Mouse (Mus musculus): ENCODE data around the gene Atxn7l2. TPM values are rescaled to one million over a fixed set of nuclear protein-coding genes. Genes with fewer than 3 reads are reported as not detected.

Gene Atxn7l2
- polyA plus RNA-seq, 1 experiment from 2014 or later: 8.9 TPM

- H3K4me1 ChIP-seq (replicated peaks): peaks cover 40% of the 10 kb centered on the region
- WGBS: 61% methylated on average over 9 of the region's 9 CpGs
Measured at GRCm38 (mm10) chr3:108188716-108189490, 21.8 kb downstream of the Atxn7l2 start.

DNA sequence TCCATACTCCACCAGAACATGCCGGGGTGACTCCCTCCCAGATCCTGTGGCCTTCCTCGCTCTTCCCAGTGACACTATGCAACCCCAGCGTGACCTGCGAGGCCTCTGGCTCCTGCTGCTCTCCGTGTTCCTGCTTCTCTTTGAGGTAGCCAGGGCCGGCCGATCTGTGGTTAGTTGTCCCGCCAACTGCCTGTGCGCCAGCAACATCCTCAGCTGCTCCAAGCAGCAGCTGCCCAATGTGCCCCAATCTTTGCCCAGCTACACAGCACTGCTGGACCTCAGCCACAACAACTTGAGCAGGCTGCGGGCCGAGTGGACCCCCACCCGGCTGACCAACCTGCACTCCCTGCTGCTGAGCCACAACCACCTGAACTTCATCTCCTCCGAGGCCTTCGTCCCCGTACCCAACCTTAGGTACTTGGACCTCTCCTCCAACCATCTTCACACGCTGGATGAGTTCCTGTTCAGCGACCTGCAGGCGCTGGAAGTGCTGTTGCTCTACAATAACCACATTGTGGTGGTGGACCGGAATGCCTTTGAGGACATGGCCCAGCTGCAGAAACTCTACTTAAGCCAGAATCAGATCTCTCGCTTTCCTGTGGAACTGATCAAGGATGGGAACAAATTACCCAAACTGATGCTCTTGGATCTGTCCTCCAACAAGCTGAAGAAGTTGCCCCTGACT, 23.5 kb downstream of the Atxn7l2 start:
- WGBS: 66% methylated on average over 20 of the region's 20 CpGs
- no peak overlapping the region for H3K27ac ChIP-seq (ENCODE audit: poor library complexity, severe bottlenecking)
- no peaks in the 10 kb centered on the region for H3K9me3 ChIP-seq (replicated peaks)
- peak overlapping the region; percentile 96 for H3K4me3 ChIP-seq
- H3K4me1 ChIP-seq (replicated peaks): peaks cover 31% of the 10 kb centered on the region
- H3K36me3 ChIP-seq: 0 out of 2 replicates have a peak, but pooled peaks cover 3% of the 10 kb centered on the region
- peak overlapping the region; percentile 93; the same call in 1 of the 2 replicates for H3K9ac ChIP-seq
- H3K4me2 ChIP-seq: peak overlapping the region; percentile 100
- peaks cover 28% of the 10 kb centered on the region for H3K27me3 ChIP-seq (replicated peaks)
- ATAC-seq (ENCODE audit: insufficient number of reproducible peaks, low FRiP score): no peak

More at GRCm38 (mm10) chr3:108188716-108189490, 21.8 kb downstream of the Atxn7l2 start:
- H3K4me2 ChIP-seq: no peak overlapping the region
- no peak for ATAC-seq (ENCODE audit: insufficient number of reproducible peaks, low FRiP score)
- no peaks in the 10 kb centered on the region for H3K9me3 ChIP-seq (replicated peaks)
- H3K27ac ChIP-seq (ENCODE audit: poor library complexity, severe bottlenecking): no peak overlapping the region
- no peak overlapping the region for H3K4me3 ChIP-seq
- no peak overlapping the region for H3K9ac ChIP-seq
- H3K27me3 ChIP-seq (replicated peaks): peaks cover 26% of the 10 kb centered on the region
- H3K36me3 ChIP-seq: 0 out of 2 replicates have a peak, but pooled peaks cover 3% of the 10 kb centered on the region

DNA sequence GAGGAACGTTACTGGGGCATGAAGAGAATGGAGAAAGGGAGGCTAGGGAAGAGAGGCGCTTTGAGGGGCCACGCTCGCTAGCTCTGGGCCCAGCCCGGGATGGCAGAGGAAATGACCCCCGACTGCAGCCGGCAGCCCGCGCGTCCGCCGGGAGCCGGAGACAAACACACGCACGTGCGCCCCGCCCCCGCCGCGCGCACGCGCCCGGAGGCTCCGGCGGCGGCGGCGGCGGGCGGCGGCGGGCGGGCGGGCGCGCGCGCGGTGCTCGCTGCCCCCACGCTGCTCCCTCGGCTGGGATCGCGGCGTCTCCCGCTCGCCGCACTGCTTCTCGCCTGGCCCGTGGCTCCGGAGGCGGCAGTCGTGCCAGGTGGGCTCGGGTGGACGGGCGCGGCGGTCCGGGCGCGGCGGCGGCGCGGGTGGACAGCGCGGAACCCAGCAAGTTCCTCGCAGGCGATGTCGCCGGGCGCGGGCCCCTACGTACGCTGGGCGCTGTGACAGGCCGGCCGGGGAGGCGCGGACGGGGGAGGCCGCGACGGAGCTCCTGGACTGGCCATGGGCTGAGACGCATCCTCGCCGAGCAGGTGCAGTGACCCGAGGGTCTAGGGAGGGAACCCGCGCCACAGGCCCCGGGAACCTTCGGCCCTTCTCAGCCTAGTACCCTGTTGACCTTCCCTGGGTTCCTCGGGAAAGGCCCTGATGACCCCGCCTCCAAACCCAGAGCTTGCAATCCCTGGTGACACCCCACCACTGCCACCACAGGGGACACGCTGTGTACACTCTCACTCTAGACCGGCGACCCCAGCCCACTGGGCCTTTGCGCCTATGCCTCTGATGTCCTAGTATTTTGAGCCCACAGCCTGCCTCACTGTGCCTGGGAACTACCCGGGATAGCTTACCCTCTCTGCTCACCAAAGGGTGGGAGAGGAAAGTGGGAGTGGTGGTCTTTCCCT, 24.4 kb downstream of the Atxn7l2 start, which contains the start of gene Amigo1:
Gene Amigo1 (plus strand): TSS at position 238 of the 950 bp plus-strand sequence.
- no peak within 1 kb of the TSS for H3K27ac ChIP-seq (ENCODE audit: poor library complexity, severe bottlenecking)
- H3K4me3 ChIP-seq: peak within 1 kb of the TSS; percentile 96
- peak within 1 kb of the TSS; percentile 93 for H3K9ac ChIP-seq
- peaks cover 27% of the 10 kb centered on the region for H3K4me1 ChIP-seq (replicated peaks)
- peak; percentile 74 for ATAC-seq (ENCODE audit: insufficient number of reproducible peaks, low FRiP score)
- H3K36me3 ChIP-seq: 0 out of 2 replicates have a peak, but pooled peaks cover 3% of the 10 kb centered on the region
- H3K9me3 ChIP-seq (replicated peaks): no peaks in the 10 kb centered on the region
- 2% methylated on average over 87 of the region's 100 CpGs for WGBS
- H3K4me2 ChIP-seq: peak within 1 kb of the TSS; percentile 100
- H3K27me3 ChIP-seq (replicated peaks): peaks cover 28% of the 10 kb centered on the region

- no peak overlapping the region for H3K27ac ChIP-seq (ENCODE audit: poor library complexity, severe bottlenecking)
- peak overlapping the region; percentile 100 for H3K4me2 ChIP-seq
- peaks cover 28% of the 10 kb centered on the region for H3K27me3 ChIP-seq (replicated peaks)
- H3K9me3 ChIP-seq (replicated peaks): no peaks in the 10 kb centered on the region
- peak overlapping the region; percentile 93 for H3K9ac ChIP-seq
- 3% methylated on average over 16 of the region's 16 CpGs for WGBS
- 0 out of 2 replicates have a peak, but pooled peaks cover 3% of the 10 kb centered on the region for H3K36me3 ChIP-seq
- peaks cover 23% of the 10 kb centered on the region for H3K4me1 ChIP-seq (replicated peaks)
- ATAC-seq (ENCODE audit: insufficient number of reproducible peaks, low FRiP score): no peak
- peak overlapping the region; percentile 96 for H3K4me3 ChIP-seq
Measured at GRCm38 (mm10) chr3:108185460-108186097, 25.2 kb downstream of the Atxn7l2 start.

- H3K4me3 ChIP-seq: no peak overlapping the region
- 56% methylated on average over 3 of the region's 3 CpGs for WGBS
- H3K27ac ChIP-seq (ENCODE audit: poor library complexity, severe bottlenecking): no peak overlapping the region
- no peak for ATAC-seq (ENCODE audit: insufficient number of reproducible peaks, low FRiP score)
- no peak overlapping the region for H3K4me2 ChIP-seq
- H3K9ac ChIP-seq: no peak overlapping the region
- H3K9me3 ChIP-seq (replicated peaks): no peaks in the 10 kb centered on the region
- peaks cover 17% of the 10 kb centered on the region for H3K4me1 ChIP-seq (replicated peaks)
- H3K27me3 ChIP-seq (replicated peaks): peaks cover 28% of the 10 kb centered on the region
- H3K36me3 ChIP-seq: 0 out of 2 replicates have a peak, but pooled peaks cover 3% of the 10 kb centered on the region
Measured at GRCm38 (mm10) chr3:108184742-108185141, 26.0 kb downstream of the Atxn7l2 start.

GRCm38 (mm10) chr3:108180514-108180913, 30.2 kb downstream of the Atxn7l2 start:
- Histone ChIP-seq H3K4me1 (replicated peaks) (0 out of 2 replicates have a peak, but pooled peaks cover 2% of the 10 kb centered on the region), H3K27ac (ENCODE audit: poor library complexity, severe bottlenecking) (no peak overlapping the region), H3K36me3 (no peaks in the 10 kb centered on the region), H3K9ac (no peak overlapping the region), H3K4me2 (no peak overlapping the region), H3K9me3 (replicated peaks) (no peaks in the 10 kb centered on the region), H3K27me3 (replicated peaks) (peaks cover 15% of the 10 kb centered on the region), H3K4me3 (no peak overlapping the region)
- WGBS: 51% methylated on average over 2 of the region's 2 CpGs
- ATAC-seq (ENCODE audit: insufficient number of reproducible peaks, low FRiP score): no peak

DNA sequence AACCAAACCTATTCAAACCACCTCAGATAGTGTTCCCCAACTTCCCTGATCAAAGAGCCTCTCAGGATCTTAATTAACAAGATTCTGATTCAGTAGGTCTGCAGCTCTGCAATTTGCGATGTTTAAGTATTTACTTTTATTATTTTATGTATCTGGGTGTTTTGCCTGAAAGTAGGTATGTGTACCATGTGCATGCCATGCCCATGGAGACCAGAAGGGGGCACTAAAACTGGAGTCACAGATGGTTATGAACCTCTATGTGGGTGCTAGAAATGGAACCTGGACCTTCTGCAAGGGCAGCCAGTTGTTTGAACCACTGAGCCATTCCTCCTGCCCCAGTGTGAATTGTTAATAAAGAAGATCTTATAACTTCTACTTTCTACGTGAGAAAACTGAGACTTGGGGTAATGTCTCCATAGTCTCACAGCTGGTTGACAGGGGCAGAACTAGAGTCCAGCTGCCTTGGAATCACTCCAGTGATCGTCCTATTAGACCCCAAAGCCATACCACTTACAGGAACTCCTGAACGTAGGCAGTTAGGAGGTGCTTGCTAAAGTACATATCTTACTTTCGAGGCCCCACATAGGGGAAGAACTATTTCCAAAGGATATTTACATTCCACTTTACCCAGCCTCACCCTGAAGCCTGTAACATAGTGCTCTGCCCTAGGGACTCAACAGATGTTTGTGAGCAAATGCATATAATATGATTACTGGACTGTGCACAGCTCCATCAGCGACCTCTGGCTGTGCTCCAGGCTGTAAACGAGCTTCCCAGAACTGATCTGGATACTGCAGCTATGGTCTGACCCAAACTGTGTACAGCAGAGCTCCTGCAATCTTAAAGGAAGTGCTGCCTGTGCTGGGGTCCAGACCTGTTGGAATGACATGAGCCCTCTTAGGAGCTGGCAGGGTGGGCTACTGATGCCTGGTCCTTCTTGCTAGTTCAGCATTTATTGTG, 31.7 kb downstream of the Atxn7l2 start:
- H3K27me3 ChIP-seq (replicated peaks): peaks cover 20% of the 10 kb centered on the region; the same call in 1 of the 2 replicates
- no peak overlapping the region for H3K4me2 ChIP-seq
- H3K4me1 ChIP-seq (replicated peaks): peaks cover 10% of the 10 kb centered on the region
- no peaks in the 10 kb centered on the region for H3K9me3 ChIP-seq (replicated peaks)
- no peak overlapping the region for H3K4me3 ChIP-seq
- no peak overlapping the region for H3K27ac ChIP-seq (ENCODE audit: poor library complexity, severe bottlenecking)
- H3K36me3 ChIP-seq: no peaks in the 10 kb centered on the region
- no peak overlapping the region for H3K9ac ChIP-seq
- 76% methylated on average over 7 of the region's 7 CpGs for WGBS
- no peak for ATAC-seq (ENCODE audit: insufficient number of reproducible peaks, low FRiP score)

DNA sequence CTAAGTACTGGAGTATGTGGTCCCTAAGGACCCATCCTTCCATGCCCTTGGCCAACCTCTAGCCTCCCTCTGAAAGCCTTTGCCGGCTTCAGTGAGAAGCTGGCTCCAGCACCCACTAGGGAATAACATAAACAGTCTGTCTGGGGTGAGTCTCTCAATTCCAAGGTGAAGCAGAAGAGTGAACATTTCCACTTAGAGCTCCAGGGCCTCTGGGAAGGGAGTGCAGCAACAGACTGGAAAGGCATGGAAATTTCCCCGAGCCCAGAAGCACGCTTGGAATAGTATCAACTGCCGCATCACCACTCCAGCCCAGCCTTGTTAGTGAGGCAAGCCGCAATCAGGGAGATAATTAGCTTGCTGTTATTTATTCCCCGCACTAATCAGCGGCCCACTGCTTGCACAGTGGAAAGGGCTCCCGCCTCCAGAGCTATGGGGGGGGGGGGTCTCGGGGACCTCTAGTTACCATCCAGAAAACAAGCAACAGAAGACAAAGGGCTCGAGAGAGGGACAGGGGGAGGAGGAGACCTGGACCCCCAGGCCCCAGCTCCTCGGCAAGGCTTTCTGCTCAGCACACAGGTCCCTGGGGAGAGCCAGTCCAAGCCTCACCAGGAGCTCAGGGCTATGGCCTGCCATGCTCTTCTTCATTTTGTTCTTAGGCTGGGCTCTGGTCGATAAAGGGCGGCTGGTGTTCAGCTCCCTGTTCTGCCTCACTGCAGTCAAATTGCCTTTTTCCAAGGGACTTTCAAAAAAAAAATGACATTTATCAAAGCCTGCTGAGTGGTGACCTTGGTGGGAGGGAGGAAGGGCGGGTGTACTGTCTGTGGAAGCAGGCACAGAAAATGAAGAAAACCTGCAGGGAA, 35.8 kb downstream of the Atxn7l2 start:
- 21% methylated on average over 14 of the region's 14 CpGs for WGBS
- ATAC-seq (ENCODE audit: insufficient number of reproducible peaks, low FRiP score): no peak
- no peak overlapping the region for H3K27ac ChIP-seq (ENCODE audit: poor library complexity, severe bottlenecking)
- 0 out of 2 replicates have a peak overlapping the region, but pooled peaks have one; percentile 3 for H3K4me3 ChIP-seq
- H3K36me3 ChIP-seq: no peaks in the 10 kb centered on the region
- peak overlapping the region; percentile 56; the same call in 1 of the 2 replicates for H3K9ac ChIP-seq
- H3K4me2 ChIP-seq: peak overlapping the region; percentile 38
- H3K4me1 ChIP-seq (replicated peaks): peaks cover 10% of the 10 kb centered on the region
- H3K9me3 ChIP-seq (replicated peaks): no peaks in the 10 kb centered on the region
- peaks cover 18% of the 10 kb centered on the region; the same call in 1 of the 2 replicates for H3K27me3 ChIP-seq (replicated peaks)

- Histone ChIP-seq H3K9ac (no peak overlapping the region), H3K4me2 (no peak overlapping the region), H3K4me3 (no peak overlapping the region), H3K27ac (ENCODE audit: poor library complexity, severe bottlenecking) (no peak overlapping the region), H3K36me3 (no peaks in the 10 kb centered on the region), H3K4me1 (replicated peaks) (peaks cover 5% of the 10 kb centered on the region), H3K9me3 (replicated peaks) (no peaks in the 10 kb centered on the region), H3K27me3 (replicated peaks) (peaks cover 21% of the 10 kb centered on the region; the same call in 1 of the 2 replicates)
- no peak for ATAC-seq (ENCODE audit: insufficient number of reproducible peaks, low FRiP score)
- whole genome bisulfite sequencing: 40% methylated on average over 3 of the region's 3 CpGs
Measured at GRCm38 (mm10) chr3:108169199-108169598, 41.5 kb downstream of the Atxn7l2 start.

Data from heart, embryonic 12.5 days (tissue).